Mouse (Mus musculus) intestine, postnatal 0 days (tissue): ENCODE data around the gene Mib2. TPM values are rescaled to one million over a fixed set of nuclear protein-coding genes. Genes with fewer than 3 reads are reported as not detected.
"Not testable (repeated sequence)": the region's sequence is repeated elsewhere in the genome, so short reads cannot be mapped to it uniquely, and the experiment has no call there.

ENCODE experiments used
- ATAC-seq: fragments of 200-750 bp; cut with Nextera tagmentation; 2 replicates; pipeline ENCODE4 v1.8.0; 2017; ENCODE audit warnings: mild to moderate bottlenecking, moderate TSS enrichment, moderate library complexity
- H3K27ac ChIP-seq: fragments of 300-500 bp; sonication (generic); 2 replicates; pipeline ENCODE4 v1.5.1; 2014; ENCODE audit warnings: mild to moderate bottlenecking, low read depth, low read length, moderate library complexity
- H3K27me3 ChIP-seq: fragments of 300-500 bp; sonication (generic); replicated peaks from 2 replicates; pipeline ENCODE4 v1.6.1; 2014; ENCODE audit warnings: low read length, mixed read lengths; ENCODE audit not compliant: control insufficient read depth, insufficient read depth
- H3K36me3 ChIP-seq: fragments of 300-500 bp; sonication (generic); 2 replicates; pipeline ENCODE4 v1.6.1; 2014; ENCODE audit warnings: mild to moderate bottlenecking, moderate library complexity; ENCODE audit not compliant: control insufficient read depth, insufficient read depth
- H3K4me1 ChIP-seq: fragments of 300-500 bp; sonication (generic); replicated peaks from 2 replicates; pipeline ENCODE4 v1.6.1; 2014; ENCODE audit warnings: antibody characterized with exemption, low read length, mixed read lengths; ENCODE audit not compliant: control insufficient read depth, insufficient read depth
- H3K4me2 ChIP-seq: fragments of 300-500 bp; sonication (generic); replicated peaks from 2 replicates; pipeline ENCODE4 v1.6.1; 2014; ENCODE audit warnings: low read depth, mild to moderate bottlenecking, moderate library complexity
- H3K4me3 ChIP-seq: fragments of 300-500 bp; sonication (generic); 2 replicates; pipeline ENCODE4 v1.5.1; 2014; ENCODE audit warnings: low read depth, low read length
- H3K9ac ChIP-seq: fragments of 300-500 bp; sonication (generic); 2 replicates; pipeline ENCODE4 v1.6.1; 2014; ENCODE audit warnings: mild to moderate bottlenecking, low read depth, low read length
- H3K9me3 ChIP-seq: fragments of 300-500 bp; sonication (generic); 2 replicates; pipeline ENCODE4 v1.6.1; 2016; ENCODE audit warnings: mixed run types; ENCODE audit not compliant: control insufficient read depth
- CTCF ChIP-seq: sonication (generic); IDR thresholded peaks from 2 replicates; pipeline ENCODE4 v1.5.1; 2016; ENCODE audit warnings: low read depth, mild to moderate bottlenecking, control low read depth, antibody characterized with exemption, moderate library complexity
- WGBS: fragments of 180-500 bp; shearing (Covaris S2); extraction: QIAGEN DNeasy Blood & Tissue Kit; methylation state at CpG from one replicate; pipeline ENCODE4 v1.1.7; 2014; 5-methylcytosine and 5-hydroxymethylcytosine counted together
- polyA plus RNA-seq: library from polyadenylated mRNA; unstranded; fragments of >200 nt; fragmentation: Nextera tagmentation; extraction: Ambion mirVana; gene quantifications from 2 replicates; pipeline ENCODE4 v1.2.1, GENCODE M21; 2015

Gene Mib2
- polyA plus RNA-seq, 1 experiment from 2014 or later = 8.2 TPM

GRCm38 (mm10) chr4:155675991-155676390, 7.0 kb upstream of the Mib2 start:
- 69% methylated on average over 2 of the region's 2 CpGs for WGBS
- no peaks in the 10 kb centered on the region for H3K36me3 ChIP-seq

GRCm38 (mm10) chr4:155672082-155672481, 3.1 kb upstream of the Mib2 start:
- Histone ChIP-seq H3K4me1 (0 out of 2 replicates have a peak, but pooled peaks cover 5% of the 10 kb centered on the region), H3K4me2 (no peak overlapping the region), H3K36me3 (no peaks in the 10 kb centered on the region), H3K27ac (no peak overlapping the region), H3K9ac (no peak overlapping the region), H3K4me3 (no peak overlapping the region), H3K9me3 (no peaks in the 10 kb centered on the region), H3K27me3 (no peaks in the 10 kb centered on the region)
- no peak for ATAC-seq
- WGBS = 81% methylated on average over 2 of the region's 2 CpGs
- TF ChIP-seq CTCF = no peak

More at GRCm38 (mm10) chr4:155675991-155676390, 7.0 kb upstream of the Mib2 start:
- Histone ChIP-seq H3K27me3 (no peaks in the 10 kb centered on the region), H3K9me3 (no peaks in the 10 kb centered on the region), H3K9ac (no peak overlapping the region), H3K27ac (no peak overlapping the region), H3K4me1 (no peaks in the 10 kb centered on the region), H3K4me3 (no peak overlapping the region), H3K4me2 (no peak overlapping the region)
- ATAC-seq = no peak
- peak; percentile 73 for TF ChIP-seq CTCF

GRCm38 (mm10) chr4:155670236-155670635, 1.2 kb upstream of the Mib2 start:
- not testable (repeated sequence) for H3K4me3 ChIP-seq, H3K4me2 ChIP-seq, H3K4me1 ChIP-seq, H3K9ac ChIP-seq, H3K36me3 ChIP-seq, H3K9me3 ChIP-seq, H3K27me3 ChIP-seq
- peak overlapping the region; percentile 6 for H3K27ac ChIP-seq
- ATAC-seq = peak; percentile 25
- 57% methylated on average over 4 of the region's 4 CpGs for WGBS

GRCm38 (mm10) chr4:155669598-155670075, 639 bp upstream of the Mib2 start:
- H3K4me3 ChIP-seq = peak overlapping the region; percentile 89
- no peaks in the 10 kb centered on the region for H3K27me3 ChIP-seq
- peak overlapping the region; percentile 93 for H3K4me2 ChIP-seq
- 2% methylated on average over 8 of the region's 8 CpGs for WGBS
- H3K9ac ChIP-seq = no peak overlapping the region
- 0 out of 2 replicates have a peak, but pooled peaks cover 5% of the 10 kb centered on the region for H3K4me1 ChIP-seq
- H3K9me3 ChIP-seq = no peaks in the 10 kb centered on the region
- TF ChIP-seq CTCF = no peak
- H3K27ac ChIP-seq = peak overlapping the region; percentile 70; the same call in 1 of the 2 replicates
- peaks cover 2% of the 10 kb centered on the region; the same call in 1 of the 2 replicates for H3K36me3 ChIP-seq
- ATAC-seq = peak; percentile 42; the same call in 1 of the 2 replicates

- H3K27ac ChIP-seq = no peak overlapping the region
- H3K36me3 ChIP-seq = peaks cover 19% of the 10 kb centered on the region; the same call in 1 of the 2 replicates
- no peaks in the 10 kb centered on the region for H3K9me3 ChIP-seq
- H3K4me1 ChIP-seq = 0 out of 2 replicates have a peak, but pooled peaks cover 5% of the 10 kb centered on the region
- no peak overlapping the region for H3K4me3 ChIP-seq
- H3K4me2 ChIP-seq = no peak overlapping the region
- no peak for ATAC-seq
- H3K9ac ChIP-seq = no peak overlapping the region
- no peaks in the 10 kb centered on the region for H3K27me3 ChIP-seq
- TF ChIP-seq CTCF = no peak
These were observed 2.1 kb downstream of the Mib2 start for GRCm38 (mm10) chr4:155666903-155667302.

- no peak overlapping the region for H3K27ac ChIP-seq
- no peaks in the 10 kb centered on the region for H3K27me3 ChIP-seq
- no peaks in the 10 kb centered on the region for H3K4me1 ChIP-seq
- no peak overlapping the region for H3K4me3 ChIP-seq
- WGBS = 51% methylated on average over 12 of the region's 12 CpGs
- ATAC-seq = peak; percentile 65
- no peak overlapping the region for H3K9ac ChIP-seq
- H3K9me3 ChIP-seq = no peaks in the 10 kb centered on the region
- H3K36me3 ChIP-seq = peaks cover 58% of the 10 kb centered on the region; the same call in 1 of the 2 replicates
- H3K4me2 ChIP-seq = no peak overlapping the region
- TF ChIP-seq CTCF = no peak
These were observed 8.4 kb downstream of the Mib2 start for GRCm38 (mm10) chr4:155660641-155661040.
